Mouse (Mus musculus) v-Abl transformed pro-B cells (cell line): Measurements from ENCODE around the gene Rag2.

Experiments used
- in situ Hi-C, 2 experiments: fragments of 400-800 bp; cut with MboI; formaldehyde crosslinking; loops; one replicate each; pipeline ENCODE4 v1.15.1; 2025; ENCODE audit not compliant: unreplicated experiment in 2 of 2

Gene Rag2

GRCm38 (mm10) chr2:101673547-101673946 lies 49.0 kb downstream of the Rag2 start:
- in situ Hi-C loops: loop anchor here in 1 of 2 experiments (10.0 kb wide), 1 partner anchor 361 kb away; no protein-coding TSS in a partner anchor

- in situ Hi-C loops: loop anchor here in 1 of 2 experiments (10.0 to 25.0 kb wide), 2 partner anchors 356 to 1659 kb away; no protein-coding TSS in a partner anchor
Observed at GRCm38 (mm10) chr2:101678236-101679021, 53.9 kb downstream of the Rag2 start, which contains the start of gene Traf6. Gene Traf6 (plus strand): TSS chr2:101678429.

- in situ Hi-C loops: loop anchor here in 1 of 2 experiments (10.0 to 25.0 kb wide), 2 partner anchors 356 to 1658 kb away; no protein-coding TSS in a partner anchor
Observed at GRCm38 (mm10) chr2:101679164-101679784, 54.8 kb downstream of the Rag2 start.
